Mouse (Mus musculus): Measurements from ENCODE around the gene Cfb. TPM values are rescaled to one million over a fixed set of nuclear protein-coding genes. Genes with fewer than 3 reads are reported as not detected.

Cfb gene
- polyA plus RNA-seq, 1 experiment from 2014 or later, result 1.9 TPM

DNA sequence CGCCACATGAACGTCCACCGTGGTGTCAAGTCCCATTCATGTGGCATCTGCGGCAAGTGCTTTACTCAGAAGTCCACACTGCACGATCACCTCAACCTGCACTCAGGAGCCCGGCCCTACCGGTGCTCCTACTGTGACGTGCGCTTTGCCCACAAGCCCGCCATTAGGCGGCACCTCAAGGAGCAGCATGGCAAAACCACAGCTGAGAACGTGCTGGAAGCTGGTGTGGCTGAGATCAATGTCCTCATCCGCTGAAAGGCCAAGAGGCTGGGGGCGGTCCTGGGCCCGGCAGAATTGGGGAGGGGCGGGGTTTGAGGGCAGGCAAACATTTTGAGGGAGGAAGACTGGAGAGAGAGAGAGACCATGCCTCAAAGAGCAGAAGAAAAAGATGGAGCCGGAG, 34.0 kb upstream of the Cfb start:
- Histone ChIP-seq H3K4me1 (peaks cover 55% of the 10 kb centered on the region), H3K4me2 (peak overlapping the region; percentile 82), H3K9ac (no peak overlapping the region), H3K36me3 (ENCODE audit: poor library complexity, severe bottlenecking) (peaks cover 16% of the 10 kb centered on the region), H3K9me3 (replicated peaks) (no peaks in the 10 kb centered on the region), H3K27ac (peak overlapping the region; percentile 91; the same call in 1 of the 2 replicates), H3K27me3 (no peaks in the 10 kb centered on the region), H3K4me3 (0 out of 2 replicates have a peak overlapping the region, but pooled peaks have one; percentile 79)
- no peak for ATAC-seq
- 83% methylated on average over 17 of the region's 17 CpGs for WGBS

DNA sequence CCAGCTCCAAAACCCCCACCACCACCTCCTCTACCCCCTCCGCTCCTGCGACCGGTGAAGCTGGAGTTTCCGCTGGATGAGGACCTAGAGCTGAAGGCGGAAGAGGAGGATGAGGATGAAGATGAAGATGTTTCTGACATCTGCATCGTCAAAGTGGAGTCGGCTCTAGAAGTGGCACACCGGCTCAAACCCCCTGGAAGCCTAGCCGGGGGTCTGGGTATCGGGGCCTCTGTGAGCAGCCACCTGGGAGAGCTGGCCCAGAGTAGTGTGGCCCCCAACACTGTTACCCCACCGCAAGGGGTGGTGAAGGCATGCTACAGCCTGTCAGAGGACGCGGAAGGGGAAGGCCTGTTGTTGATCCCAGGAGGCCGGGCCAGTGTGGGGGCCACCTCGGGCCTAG, 33.4 kb upstream of the Cfb start:
- H3K36me3 ChIP-seq (ENCODE audit: poor library complexity, severe bottlenecking), result peaks cover 12% of the 10 kb centered on the region
- peak overlapping the region; percentile 91 for H3K27ac ChIP-seq
- 91% methylated on average over 15 of the region's 15 CpGs for WGBS
- H3K4me3 ChIP-seq, result peak overlapping the region; percentile 79
- H3K27me3 ChIP-seq, result no peaks in the 10 kb centered on the region
- peak overlapping the region; percentile 96 for H3K9ac ChIP-seq
- peak overlapping the region; percentile 82 for H3K4me2 ChIP-seq
- H3K4me1 ChIP-seq, result peaks cover 50% of the 10 kb centered on the region
- no peak for ATAC-seq
- no peaks in the 10 kb centered on the region for H3K9me3 ChIP-seq (replicated peaks)

DNA sequence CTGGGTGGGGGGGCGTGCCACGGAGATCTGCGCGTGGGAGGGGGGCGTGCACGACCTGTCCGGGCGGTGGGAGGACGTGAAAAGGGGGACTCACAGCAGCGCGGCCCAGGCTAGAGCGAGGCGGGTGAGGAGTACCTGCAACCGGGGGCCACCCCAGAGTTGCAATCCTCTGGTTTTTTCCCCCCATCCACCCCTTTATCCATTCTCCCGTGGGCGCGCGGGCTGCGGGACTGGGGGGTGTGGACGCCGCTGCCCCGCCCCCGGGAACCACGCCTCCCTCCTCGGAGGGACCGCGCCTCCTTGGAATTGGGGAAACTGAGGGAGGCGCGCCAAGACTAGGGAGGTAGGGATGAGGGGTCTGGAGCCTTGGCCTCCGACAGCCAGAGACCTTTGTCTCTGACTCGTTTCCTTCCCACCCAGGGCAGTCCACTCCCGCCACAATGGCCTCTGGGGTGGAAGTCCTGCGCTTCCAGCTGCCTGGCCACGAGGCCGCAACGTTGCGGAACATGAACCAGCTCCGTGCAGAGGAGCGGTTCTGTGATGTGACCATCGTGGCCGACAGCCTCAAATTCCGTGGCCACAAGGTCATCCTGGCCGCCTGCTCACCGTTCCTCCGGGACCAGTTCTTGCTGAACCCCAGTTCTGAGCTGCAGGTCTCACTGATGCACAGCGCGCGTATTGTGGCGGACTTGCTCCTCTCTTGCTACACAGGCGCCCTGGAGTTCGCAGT, 32.6 kb upstream of the Cfb start:
- H3K4me3 ChIP-seq, result peak overlapping the region; percentile 79
- H3K9ac ChIP-seq, result peak overlapping the region; percentile 96
- 6% methylated on average over 44 of the region's 51 CpGs for WGBS
- peaks cover 12% of the 10 kb centered on the region for H3K36me3 ChIP-seq (ENCODE audit: poor library complexity, severe bottlenecking)
- H3K27ac ChIP-seq, result peak overlapping the region; percentile 91
- H3K4me2 ChIP-seq, result peak overlapping the region; percentile 82
- no peaks in the 10 kb centered on the region for H3K27me3 ChIP-seq
- peak; percentile 34 for ATAC-seq
- no peaks in the 10 kb centered on the region for H3K9me3 ChIP-seq (replicated peaks)
- H3K4me1 ChIP-seq, result peaks cover 42% of the 10 kb centered on the region

DNA sequence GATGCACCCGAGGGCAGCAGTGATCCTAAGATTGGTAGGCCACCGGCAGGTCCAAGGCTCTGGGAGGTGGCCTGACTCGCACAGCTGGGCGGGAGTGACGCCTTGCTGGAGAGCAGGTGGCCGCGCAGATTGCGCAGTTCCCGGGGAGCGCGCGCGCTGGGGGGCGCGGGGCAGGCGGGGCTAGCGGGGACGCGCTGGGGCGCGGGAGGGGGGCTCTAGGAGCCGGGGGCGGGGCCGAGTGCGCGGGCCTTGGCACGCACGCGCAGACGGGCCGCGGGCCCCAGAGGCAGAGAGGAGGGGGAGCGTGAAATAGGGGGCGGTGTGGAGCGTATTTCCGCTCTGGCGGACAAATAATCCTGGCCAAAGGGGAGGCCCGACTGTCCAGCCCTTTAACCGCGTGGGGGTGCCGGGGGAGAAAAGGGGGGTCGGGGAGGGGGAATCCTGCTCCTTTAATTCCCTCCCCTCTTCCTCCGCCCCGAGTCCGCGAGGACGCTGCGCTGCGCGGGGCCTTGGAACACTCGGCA, 31.8 kb upstream of the Cfb start:
- Histone ChIP-seq H3K27me3 (no peaks in the 10 kb centered on the region), H3K4me2 (peak overlapping the region; percentile 82), H3K9ac (peak overlapping the region; percentile 96), H3K4me3 (peak overlapping the region; percentile 79), H3K9me3 (replicated peaks) (no peaks in the 10 kb centered on the region), H3K36me3 (ENCODE audit: poor library complexity, severe bottlenecking) (peaks cover 12% of the 10 kb centered on the region), H3K27ac (peak overlapping the region; percentile 91), H3K4me1 (peaks cover 37% of the 10 kb centered on the region)
- 0% methylated on average over 24 of the region's 51 CpGs for WGBS
- ATAC-seq, result peak; percentile 87

DNA sequence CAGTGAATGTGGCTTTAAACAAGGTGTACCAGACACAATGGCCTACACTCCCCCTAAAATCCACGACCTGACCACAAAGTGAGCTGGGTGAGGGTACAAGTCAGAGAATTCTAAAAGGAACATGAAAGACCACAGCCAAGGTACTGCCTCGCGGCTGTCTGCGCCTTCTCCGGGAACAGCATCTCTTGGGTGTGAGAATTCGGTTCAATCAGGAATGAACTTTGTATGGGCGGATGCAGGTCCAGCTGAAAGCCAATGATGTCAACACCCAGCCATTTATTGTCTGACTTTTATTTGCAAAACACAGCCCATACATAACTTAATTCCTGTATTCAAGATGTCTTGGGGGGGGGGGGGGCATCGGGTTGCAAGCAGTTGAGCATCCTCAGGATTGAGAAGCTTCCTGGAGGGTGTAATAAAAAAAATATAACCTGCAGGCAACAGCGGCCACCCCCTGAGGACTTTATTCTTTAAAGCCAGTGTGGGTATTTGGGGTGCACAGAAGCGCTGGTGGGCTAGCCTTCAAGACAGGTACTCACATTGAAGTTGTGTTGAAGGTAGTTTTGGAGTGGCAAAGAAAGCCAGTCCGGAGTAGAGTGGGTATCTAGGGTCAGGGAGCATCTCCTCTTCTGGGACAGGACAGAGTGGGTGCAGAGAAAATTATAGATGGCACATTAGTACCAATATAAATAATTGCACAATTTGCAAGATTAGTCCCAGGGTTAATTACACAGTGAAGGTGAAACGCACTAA, 30.9 kb upstream of the Cfb start:
- peak overlapping the region; percentile 70; the same call in 1 of the 2 replicates for H3K9ac ChIP-seq
- 69% methylated on average over 12 of the region's 12 CpGs for WGBS
- no peak for ATAC-seq

DNA sequence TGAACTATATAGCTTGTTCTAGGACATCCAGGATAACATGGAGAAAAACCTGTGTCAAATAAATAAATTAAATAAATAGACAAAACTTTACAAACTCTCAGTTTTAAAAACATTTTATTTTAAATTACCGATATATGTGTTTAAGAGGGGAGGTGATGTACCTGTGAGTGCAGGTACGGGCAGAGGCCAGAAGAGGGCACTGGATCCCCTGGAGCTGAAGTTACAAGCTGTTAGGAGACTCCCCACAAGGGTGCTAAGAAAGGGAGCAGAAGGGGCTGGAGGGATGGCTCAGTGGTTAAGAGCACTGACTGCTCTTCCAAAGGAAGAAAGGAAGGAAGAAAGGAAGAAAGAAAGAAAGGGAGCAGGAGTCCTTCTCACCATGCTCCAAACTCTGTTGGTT, 29.1 kb upstream of the Cfb start:
- H3K9me3 ChIP-seq (replicated peaks), result no peaks in the 10 kb centered on the region
- H3K27ac ChIP-seq, result no peak overlapping the region
- no peaks in the 10 kb centered on the region for H3K27me3 ChIP-seq
- peaks cover 10% of the 10 kb centered on the region for H3K36me3 ChIP-seq (ENCODE audit: poor library complexity, severe bottlenecking)
- ATAC-seq, result no peak
- H3K9ac ChIP-seq, result no peak overlapping the region
- no peak overlapping the region for H3K4me3 ChIP-seq
- H3K4me1 ChIP-seq, result peaks cover 21% of the 10 kb centered on the region
- H3K4me2 ChIP-seq, result no peak overlapping the region
- 96% methylated on average over 2 of the region's 2 CpGs for WGBS

More for the DNA sequence above, 30.9 kb upstream of the Cfb start:
- Histone ChIP-seq H3K4me3 (peak overlapping the region; percentile 79), H3K27me3 (no peaks in the 10 kb centered on the region), H3K36me3 (ENCODE audit: poor library complexity, severe bottlenecking) (peaks cover 12% of the 10 kb centered on the region), H3K9me3 (replicated peaks) (no peaks in the 10 kb centered on the region), H3K4me2 (peak overlapping the region; percentile 82), H3K4me1 (peaks cover 37% of the 10 kb centered on the region), H3K27ac (peak overlapping the region; percentile 91)

DNA sequence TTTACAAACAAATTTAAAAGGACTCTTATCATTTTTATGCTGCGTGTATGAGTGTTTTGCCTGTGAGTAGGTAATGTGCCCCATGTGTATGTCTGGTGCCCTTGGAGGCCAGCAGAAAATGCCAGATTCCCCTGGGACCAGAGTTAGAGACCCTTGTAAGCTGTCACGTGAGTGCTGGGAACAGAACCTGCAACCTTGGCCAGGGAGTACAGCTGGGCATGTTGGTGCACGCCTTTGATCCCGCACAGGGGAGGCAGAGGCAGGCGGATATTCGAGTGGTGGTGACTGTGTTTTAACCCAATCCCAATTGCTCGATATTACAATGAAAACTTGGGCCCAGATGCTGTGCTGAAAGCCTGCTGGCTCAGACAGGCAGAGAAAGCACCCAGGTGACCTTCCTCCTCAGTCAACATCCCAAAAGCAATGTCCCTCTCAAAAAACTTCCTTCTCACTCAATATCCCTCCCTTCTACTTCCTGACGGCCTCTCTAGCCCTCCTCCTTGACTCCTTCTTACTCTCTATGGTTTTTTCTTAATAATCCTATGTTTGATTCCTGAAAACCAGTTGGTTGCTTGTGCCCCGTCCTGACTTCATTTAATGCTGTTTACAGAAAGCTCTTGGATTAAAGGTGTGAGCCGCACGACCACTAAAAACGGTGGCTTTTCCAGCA, 27.9 kb upstream of the Cfb start:
- Histone ChIP-seq H3K27me3 (no peaks in the 10 kb centered on the region), H3K4me3 (no peak overlapping the region), H3K4me1 (peaks cover 10% of the 10 kb centered on the region), H3K9ac (no peak overlapping the region), H3K27ac (no peak overlapping the region), H3K9me3 (replicated peaks) (no peaks in the 10 kb centered on the region), H3K4me2 (no peak overlapping the region), H3K36me3 (ENCODE audit: poor library complexity, severe bottlenecking) (no peaks in the 10 kb centered on the region)
- 87% methylated on average over 12 of the region's 12 CpGs for WGBS
- ATAC-seq, result no peak

DNA sequence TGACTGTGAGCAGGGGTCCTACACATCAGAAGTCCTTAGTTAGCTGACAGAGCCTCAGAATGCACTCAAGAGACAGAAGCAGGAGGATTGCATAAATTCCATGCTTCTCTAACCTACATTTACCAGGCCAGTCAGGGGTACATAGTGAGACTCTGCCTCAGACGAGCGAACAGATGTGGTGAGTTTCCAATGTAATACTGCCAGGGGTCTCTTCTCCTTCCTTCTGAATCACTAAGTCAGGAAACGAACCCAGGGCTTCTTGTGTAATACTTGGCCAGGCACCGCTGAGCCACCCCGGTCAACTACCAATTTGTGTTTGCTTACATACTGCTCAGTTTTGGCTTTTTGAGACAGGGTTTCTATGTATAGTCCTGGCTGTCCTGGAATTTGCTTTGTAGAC, 25.6 kb upstream of the Cfb start:
- no peaks in the 10 kb centered on the region for H3K9me3 ChIP-seq (replicated peaks)
- H3K9ac ChIP-seq, result no peak overlapping the region
- no peaks in the 10 kb centered on the region for H3K27me3 ChIP-seq
- ATAC-seq, result no peak
- H3K27ac ChIP-seq, result no peak overlapping the region
- H3K4me2 ChIP-seq, result no peak overlapping the region
- no peaks in the 10 kb centered on the region for H3K36me3 ChIP-seq (ENCODE audit: poor library complexity, severe bottlenecking)
- H3K4me3 ChIP-seq, result no peak overlapping the region
- no peaks in the 10 kb centered on the region for H3K4me1 ChIP-seq
- 87% methylated on average over 5 of the region's 5 CpGs for WGBS

DNA sequence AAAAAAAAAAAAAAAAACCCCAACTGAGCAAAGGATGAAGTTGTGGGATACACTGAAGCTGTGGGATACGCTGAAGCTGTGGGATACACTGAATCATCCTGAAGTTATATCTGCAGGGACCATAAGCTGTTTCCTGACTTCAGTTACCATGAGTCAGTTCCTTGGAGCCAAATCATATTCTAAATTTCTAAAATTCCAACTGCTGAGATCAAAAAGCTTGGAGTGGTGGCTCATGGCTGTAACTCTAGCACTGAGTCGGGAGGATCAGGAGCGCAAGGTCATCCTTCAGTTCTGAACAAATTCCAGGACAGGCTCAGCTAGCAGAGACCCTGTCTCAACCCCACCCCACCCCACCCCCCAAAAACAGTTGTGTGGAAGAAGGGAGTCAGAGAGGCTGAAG, 23.3 kb upstream of the Cfb start:
- Histone ChIP-seq H3K4me2 (no peak overlapping the region), H3K9me3 (replicated peaks) (no peaks in the 10 kb centered on the region), H3K27me3 (peaks cover 10% of the 10 kb centered on the region; the same call in 1 of the 2 replicates), H3K36me3 (ENCODE audit: poor library complexity, severe bottlenecking) (no peaks in the 10 kb centered on the region), H3K4me1 (no peaks in the 10 kb centered on the region), H3K27ac (no peak overlapping the region), H3K4me3 (no peak overlapping the region), H3K9ac (no peak overlapping the region)
- WGBS, result 89% methylated on average over 3 of the region's 3 CpGs
- ATAC-seq, result no peak

DNA sequence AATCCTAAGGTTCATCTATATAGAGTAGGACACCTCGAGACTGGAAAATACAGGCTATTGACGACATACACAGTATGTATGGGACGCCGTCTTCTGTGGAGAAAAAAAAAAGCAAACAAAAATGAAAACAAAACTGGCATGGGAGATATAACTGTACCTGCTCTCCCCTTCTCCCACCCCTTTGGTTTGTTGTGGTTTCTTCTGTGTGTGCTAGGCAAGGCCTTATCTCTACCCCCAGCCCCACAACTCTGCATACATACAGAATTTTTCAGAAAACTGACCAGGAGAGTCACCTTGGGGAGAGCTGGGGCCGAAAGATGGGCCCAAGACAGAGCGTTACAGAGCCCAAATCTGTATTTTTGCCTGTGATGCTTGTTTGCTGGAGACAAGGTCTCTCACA, 22.4 kb upstream of the Cfb start:
- no peaks in the 10 kb centered on the region for H3K4me1 ChIP-seq
- peaks cover 10% of the 10 kb centered on the region; the same call in 1 of the 2 replicates for H3K27me3 ChIP-seq
- H3K9ac ChIP-seq, result no peak overlapping the region
- WGBS, result 87% methylated on average over 6 of the region's 6 CpGs
- no peak overlapping the region for H3K27ac ChIP-seq
- H3K9me3 ChIP-seq (replicated peaks), result no peaks in the 10 kb centered on the region
- ATAC-seq, result no peak
- H3K4me3 ChIP-seq, result no peak overlapping the region
- H3K4me2 ChIP-seq, result no peak overlapping the region
- H3K36me3 ChIP-seq (ENCODE audit: poor library complexity, severe bottlenecking), result no peaks in the 10 kb centered on the region

DNA sequence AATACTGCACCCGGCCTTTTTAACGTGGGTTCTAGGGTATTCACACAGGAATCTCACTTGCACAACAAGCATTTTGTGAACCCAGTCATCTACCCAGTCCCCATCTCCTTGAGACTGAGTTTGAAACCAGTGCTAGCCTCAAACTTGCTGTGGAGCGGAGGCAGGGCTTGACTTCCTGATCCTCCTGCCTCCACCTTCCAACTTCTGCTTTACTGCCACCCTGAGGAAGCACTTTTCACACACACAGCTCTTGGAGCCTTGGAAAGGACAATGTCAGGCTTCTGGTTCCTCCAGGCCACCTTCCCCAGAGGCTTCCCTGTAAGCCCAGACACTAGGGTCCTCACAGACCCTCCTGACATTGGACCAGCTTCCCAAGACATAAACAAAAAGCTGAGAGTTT, 21.0 kb upstream of the Cfb start:
- H3K27me3 ChIP-seq, result peaks cover 10% of the 10 kb centered on the region; the same call in 1 of the 2 replicates
- no peak overlapping the region for H3K4me3 ChIP-seq
- H3K4me2 ChIP-seq, result no peak overlapping the region
- H3K9me3 ChIP-seq (replicated peaks), result no peaks in the 10 kb centered on the region
- WGBS, result 65% methylated on average over 3 of the region's 3 CpGs
- no peaks in the 10 kb centered on the region for H3K36me3 ChIP-seq (ENCODE audit: poor library complexity, severe bottlenecking)
- H3K4me1 ChIP-seq, result no peaks in the 10 kb centered on the region
- ATAC-seq, result no peak
- H3K27ac ChIP-seq, result no peak overlapping the region
- no peak overlapping the region for H3K9ac ChIP-seq
